Mouse (Mus musculus) cerebral cortex, adult 2 months (tissue): ENCODE measurements around the gene Jun.

Source experiments
- WGBS: fragments of 180-500 bp; shearing (Covaris S2); methylation state at CpG from one replicate; pipeline ENCODE4 v1.1.7; 2018; 5-methylcytosine and 5-hydroxymethylcytosine counted together

Jun gene

DNA sequence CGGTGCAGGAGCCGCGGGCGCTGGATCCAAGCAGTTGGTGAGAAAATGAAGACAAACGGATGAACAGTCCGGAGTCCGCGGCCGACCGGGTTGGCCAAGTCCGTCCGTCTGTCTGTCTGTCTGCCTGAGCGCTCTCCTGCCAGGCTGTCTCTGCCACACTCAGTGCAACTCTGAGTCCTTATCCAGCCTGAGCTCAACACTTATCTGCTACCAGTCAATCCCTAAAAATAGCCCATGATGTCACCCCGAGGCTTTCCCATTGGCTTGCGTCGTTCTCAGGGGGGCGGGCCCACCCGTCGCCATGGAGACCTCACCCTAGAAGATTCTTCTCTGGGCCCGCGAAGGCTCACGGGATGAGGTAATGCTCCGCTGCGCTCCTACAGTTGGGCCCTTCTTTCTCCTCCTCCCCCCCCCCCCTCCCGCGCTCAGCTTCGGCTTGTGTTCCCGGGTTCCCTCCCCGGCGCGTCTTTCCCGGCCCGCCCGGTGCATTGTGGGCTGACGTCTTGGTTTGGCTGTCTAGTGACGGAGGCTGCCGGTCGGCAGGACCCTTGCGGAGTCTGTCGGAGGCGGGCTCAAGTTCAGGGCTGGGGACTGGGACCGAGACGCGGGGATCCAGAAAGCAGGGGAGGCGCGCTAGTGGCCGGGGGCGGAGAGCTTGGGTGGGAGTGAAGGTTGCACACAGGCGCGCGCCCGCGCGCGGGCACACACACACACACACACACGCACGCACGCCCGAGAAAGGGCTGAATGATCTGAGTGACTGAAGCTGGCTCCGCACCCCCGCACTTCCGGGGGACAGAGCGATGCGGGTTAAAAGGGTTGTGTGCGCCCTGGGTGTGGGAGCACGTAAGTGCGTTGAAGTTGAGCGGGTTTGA, at the start of gene Jun:
Jun (minus strand) TSS at position 198 of the 875 bp plus-strand sequence.
- WGBS, result under 1% methylated on average over 68 of the region's 68 CpGs

DNA sequence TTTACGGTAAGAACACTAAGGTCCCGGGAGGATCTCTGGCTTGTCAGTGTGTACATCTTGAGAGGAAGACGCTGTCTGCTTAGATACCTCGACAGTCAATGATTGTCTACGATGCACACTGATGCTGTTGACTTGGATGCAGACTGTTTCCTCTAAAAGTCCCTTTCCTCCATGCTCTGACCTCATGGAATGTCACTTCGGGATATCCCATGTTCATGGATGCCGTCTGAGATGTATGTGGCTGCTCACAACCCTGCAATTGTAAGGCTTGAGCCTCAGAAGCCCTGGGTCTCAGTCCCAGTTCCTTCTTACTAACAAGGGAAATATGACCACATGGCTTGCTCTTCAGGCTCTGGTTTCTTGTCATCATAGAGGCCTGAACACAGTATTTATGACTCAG, 49.7 kb upstream of the Jun start:
- 96% methylated on average over 7 of the region's 7 CpGs for WGBS

DNA sequence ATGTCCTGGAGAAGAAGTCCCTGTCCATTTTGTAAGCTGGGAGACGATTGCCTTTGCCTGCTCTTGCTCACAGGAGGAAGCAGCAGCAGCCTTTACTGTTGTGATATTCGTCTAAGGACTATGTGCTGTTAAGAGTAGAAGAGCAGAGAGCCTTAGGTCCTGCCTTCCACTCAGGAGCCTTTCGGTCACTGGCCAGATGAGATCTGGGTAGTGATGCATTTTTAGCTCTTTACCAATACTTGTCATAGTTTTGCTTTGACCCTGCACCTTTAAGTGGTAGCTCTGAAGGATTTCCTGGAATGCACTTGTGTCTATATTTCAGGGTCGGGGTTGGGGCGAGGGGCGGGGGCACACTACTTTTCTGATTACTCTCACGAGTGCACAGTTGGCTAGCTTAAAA, 47.4 kb upstream of the Jun start:
- 89% methylated on average over 7 of the region's 7 CpGs for WGBS

DNA sequence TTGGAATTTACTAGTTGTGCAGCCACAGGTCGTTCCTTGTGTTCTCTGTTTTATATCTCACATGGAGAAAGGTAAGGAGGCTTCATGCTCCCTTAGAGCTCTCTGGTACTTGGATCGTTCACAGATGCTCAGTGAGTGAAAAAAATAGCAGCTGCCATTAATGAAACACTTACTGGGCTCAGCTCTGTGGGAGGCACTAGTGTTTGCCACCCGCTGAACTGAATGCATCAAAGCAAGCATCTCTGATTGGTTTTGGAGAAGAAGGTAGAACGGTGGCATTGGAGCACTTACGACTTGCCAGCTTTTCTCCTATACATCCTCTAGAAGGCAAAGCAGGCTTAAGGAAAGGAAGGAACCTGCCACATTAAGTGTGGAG, 46.7 kb upstream of the Jun start:
- 76% methylated on average over 5 of the region's 5 CpGs for WGBS

DNA sequence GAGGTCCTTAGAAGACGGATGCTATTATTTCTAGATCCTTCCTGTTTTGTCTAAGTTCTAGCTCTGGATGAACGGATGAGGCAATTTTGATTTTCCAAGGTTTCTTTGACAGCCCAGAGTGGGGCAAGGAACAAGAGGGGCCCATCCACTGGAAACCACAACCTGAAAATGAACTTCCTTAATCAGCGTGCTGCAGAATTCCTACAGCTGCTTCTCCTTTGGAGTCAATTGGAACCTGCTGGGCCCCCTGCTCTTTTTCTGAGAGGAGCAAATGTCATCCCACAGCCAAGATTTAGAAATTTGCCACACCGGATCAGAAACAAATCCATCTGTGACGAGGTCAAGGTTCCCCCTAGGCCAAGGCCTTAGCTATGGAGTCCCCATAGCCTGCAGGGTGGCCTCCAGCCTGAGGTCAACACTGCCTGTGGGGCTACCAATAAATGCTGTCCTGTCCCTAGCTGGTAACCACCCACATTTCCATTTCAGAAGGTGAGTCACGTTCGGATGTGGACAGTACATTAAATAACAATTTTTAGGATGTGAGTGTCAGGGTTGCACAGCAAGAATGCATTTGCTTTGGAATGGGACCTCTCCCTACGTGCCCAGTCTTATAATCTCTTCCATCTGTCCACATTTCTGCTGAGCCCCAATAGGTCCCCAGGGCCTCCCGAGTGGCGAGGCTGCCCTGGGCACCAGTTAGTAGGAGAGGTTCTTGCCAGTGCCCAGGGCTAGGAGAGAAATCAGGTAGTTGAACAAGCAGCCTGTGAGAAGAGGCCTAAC, 46.1 kb upstream of the Jun start:
- 86% methylated on average over 10 of the region's 10 CpGs for WGBS

DNA sequence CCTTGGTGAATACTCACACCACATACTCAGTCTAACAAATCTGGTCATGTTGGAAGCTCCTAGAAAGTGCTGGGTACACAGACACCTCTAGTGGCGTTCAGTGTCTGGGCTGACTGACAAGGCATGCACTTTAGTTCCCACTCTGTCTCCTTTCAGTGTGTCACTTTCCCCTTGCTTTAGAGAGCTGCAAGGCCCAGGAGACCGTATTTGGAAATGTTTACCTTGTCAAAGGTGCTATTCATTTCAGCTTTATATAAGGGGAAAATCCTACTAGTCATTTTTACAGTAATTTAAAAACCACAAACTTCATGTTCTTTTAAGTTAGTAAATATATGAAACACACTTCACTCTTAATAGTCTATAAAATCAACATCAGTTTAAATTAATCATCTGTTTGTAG, 44.7 kb upstream of the Jun start:
- 92% methylated on average over 2 of the region's 2 CpGs for WGBS

DNA sequence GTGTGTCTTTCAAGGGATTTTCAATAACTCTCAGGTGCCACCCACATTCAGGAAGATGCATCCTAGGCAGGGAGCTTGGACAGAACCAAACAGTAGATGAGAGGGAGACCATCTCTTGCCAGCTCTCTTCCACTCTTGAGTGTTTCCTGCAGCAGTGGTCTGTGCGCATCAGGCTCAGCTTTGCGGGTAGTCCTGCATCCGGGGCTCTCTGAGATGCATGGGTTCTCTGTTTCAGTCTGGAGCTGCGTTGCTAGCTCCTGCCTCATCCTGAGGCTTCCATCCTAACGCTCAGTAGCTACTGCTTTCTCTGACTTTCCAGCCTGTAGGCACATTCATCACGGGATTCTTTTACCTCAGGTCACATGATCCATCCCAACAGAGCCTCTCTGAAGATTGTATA, 43.9 kb upstream of the Jun start:
- 96% methylated on average over 6 of the region's 6 CpGs for WGBS

DNA sequence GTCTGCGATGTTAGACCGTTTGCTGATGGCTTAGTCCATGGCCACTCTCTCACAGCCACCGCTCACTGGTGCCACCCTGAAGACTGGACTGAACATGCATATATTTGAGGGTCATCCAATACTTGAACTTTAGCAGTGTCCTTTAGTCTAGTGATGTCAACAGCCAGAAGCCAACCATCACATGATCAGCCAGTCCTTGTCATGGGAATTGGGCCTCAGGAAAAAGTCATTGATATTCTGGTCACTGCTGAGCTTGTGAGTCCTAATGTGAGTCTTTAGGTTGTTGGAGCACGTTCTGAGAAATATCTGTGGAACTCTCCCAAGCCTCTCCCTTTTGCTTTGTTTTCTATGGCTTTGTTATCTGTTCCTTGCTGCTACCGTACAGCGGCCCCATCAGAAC, 43.3 kb upstream of the Jun start:
- 90% methylated on average over 6 of the region's 6 CpGs for WGBS

DNA sequence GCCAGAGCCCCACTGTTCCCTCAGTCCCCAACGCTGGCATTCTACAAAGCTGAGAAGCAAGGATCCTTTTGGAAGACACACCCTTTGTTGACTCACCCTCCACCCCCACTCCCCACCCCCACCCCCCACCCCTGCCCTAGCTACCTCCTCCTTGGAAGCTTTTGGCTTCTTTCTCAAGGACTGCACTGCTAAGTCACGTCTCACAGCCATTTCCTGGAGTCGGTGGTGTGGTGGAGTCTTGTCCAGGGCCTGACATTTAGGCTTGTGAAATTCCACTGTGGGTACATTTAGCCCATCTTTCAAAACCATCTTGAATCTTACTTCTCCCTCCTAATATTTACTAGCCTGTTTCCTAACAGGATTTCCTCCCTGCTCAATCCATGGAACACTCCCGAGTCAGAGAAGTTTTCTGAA, 42.7 kb upstream of the Jun start:
- WGBS, result 50% methylated on average over 4 of the region's 4 CpGs

DNA sequence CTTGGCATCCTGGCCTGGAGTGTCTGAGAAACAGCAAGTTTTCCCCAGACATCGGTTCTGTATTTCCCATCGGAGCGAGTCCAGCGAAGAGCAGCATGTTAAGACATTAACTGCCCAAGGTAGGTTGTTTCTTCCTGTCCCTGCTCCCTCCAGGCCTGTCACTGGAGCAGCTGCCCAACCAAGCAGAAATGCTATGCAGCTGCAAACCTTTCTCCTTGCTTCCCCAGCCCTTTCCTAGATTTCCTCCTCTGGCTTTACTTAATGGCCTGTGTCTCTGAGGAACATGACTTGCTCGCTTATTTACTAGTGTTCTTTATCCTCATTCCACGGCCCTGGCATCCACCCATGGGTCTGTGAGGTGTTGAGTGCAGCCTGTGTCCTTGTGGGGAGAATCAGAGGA, 41.6 kb upstream of the Jun start:
- WGBS, result 86% methylated on average over 6 of the region's 6 CpGs

DNA sequence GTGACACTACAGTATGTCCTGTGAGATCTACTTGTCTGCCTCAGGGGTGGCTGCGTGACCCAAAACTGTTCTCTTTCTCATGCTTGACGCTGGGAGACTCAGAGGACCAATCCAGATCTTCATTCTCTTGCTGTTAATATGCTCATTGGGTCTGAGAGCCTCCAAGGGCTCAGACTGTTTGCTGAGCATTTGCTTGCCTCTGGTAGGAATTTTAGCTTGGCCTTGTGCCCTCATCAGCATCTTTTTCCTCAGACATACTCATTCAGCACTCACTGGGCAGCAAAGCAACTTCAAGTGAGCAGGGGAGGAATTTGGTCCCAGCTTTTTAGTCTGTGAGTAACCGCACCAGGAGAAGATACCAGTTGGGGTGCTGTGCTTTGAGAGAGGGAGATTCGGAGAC, 40.5 kb upstream of the Jun start:
- 92% methylated on average over 4 of the region's 4 CpGs for WGBS

DNA sequence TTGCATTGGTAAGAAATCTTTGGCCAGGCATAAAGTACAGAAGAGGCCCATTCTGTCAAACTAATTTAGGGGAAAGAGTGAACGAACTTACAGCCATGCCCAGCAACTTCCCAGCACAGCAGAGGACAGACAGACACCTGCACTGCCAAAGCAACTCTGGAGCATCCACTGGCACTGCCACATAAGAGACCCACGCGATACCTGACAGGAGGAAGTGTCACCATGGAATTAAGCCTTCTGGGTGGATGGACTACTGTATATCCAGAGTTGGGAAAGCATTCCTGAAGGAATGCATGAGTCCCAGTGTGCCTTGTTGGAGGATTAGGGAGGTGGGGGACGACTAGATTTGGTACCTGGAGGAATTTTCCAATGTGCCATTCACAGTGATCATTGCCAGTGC, 39.5 kb upstream of the Jun start:
- WGBS, result 91% methylated on average over 4 of the region's 4 CpGs

DNA sequence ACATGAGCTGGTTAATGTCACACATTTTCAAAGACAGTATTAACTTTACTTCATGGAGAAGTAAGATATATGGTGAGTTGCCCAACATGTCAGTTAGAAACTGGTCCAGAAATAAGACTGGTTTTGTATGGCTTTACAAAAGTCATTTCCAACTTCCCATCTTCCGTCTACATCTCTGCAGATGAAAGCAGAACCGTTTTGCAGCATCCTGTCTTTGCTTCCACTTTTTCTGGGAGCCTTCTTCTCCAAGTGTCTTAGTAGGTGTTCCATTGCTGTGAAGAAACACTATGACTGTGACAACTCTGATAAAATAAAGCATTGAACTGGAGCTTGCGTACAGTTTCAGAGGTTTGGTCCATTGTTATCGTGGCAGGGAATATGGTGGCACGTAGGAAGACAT, 37.0 kb upstream of the Jun start:
- 95% methylated on average over 5 of the region's 5 CpGs for WGBS

DNA sequence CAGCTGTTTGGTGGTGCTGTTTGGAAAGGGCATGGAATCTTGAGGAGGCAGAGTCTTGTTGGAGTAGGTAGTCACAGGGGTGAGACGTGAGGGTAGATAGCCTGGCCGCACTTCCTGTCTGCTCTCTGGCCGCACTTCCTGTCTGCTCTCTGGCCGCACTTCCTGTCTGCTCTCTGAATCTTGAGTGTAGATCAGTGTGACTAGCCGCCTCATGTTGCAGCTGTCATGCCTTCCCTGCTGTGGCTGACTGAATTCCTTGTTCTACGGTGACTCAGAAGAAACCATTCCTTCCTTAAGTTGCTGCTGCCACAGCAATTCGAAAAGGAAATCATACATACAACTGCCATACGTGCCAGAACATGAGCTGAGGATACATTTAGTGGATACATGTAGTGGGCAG, 31.9 kb upstream of the Jun start:
- 85% methylated on average over 8 of the region's 8 CpGs for WGBS

DNA sequence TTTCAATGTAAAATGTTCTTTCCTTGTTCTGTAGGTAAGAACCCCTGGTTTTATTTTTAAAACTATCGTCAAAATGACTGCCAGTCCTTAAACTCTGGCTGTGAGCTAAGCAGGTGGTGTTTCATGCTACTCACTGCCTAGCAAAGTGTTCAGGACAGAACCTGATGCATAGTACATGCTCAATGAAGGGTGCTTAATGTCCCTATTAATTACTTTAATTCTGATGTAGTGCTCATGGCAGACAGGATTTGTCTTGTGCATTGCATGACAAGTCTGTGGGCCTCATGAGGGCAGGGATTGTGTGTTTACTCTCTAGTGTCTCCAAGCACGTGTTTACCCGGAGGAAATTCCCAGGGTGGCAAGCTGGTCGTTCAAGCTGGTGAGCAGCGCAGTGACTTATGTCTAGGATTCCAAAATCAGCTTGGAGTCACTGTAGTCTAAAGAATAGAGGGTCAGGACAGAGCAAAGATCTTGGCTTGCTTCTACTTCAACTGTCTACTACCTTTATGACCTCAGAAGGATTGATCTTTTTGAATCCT, 31.2 kb upstream of the Jun start:
- WGBS, result 53% methylated on average over 5 of the region's 5 CpGs

DNA sequence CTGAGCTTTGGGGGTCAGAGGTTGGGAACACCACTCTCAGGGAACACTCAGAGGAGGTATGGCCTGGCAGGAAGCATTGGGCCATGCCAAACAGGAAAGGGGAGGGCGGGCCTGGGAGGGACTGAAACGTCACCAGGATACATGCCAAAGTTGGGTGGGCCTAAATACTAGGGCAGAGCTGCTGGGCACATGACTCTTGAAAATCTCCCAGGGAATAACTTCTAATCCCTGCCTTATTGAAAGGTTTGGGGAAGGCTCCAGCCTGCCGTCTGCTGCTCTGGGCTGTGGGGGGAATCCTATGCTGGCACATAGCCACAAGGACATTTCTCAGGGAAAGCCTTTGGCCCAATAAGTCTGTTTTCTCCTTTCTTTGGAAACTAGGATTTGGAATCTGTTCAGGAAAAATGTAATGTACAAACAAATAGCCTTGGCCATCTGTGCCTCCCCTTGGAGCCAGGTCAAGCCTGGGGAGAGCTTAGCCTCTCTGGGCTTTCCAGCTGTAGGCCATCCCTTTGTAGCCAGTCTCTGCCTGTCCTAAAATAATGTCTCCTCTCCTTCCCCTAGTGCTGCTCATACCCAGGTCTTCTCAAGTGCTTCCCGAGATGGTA, 30.6 kb upstream of the Jun start:
- WGBS, result 68% methylated on average over 4 of the region's 4 CpGs

DNA sequence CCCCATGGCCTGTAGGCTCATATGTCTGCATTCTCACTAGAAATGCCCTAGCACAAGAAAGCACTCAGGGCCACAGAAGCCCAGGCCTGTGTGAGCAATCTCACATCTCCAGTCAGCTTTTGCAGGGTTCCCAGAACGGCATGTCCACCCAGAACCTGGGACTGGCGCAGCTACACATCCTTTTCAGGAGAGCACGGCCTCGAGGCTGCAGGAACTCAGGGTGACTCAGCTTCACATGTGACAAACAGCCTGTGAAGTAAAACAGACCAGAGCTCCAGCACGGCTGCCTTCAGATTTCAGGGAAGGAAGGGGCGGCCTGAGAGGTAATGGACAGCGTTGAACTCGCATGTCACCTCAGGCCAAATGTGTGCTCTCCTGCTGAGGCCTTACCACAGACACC, 29.6 kb upstream of the Jun start:
- WGBS, result 68% methylated on average over 8 of the region's 8 CpGs

DNA sequence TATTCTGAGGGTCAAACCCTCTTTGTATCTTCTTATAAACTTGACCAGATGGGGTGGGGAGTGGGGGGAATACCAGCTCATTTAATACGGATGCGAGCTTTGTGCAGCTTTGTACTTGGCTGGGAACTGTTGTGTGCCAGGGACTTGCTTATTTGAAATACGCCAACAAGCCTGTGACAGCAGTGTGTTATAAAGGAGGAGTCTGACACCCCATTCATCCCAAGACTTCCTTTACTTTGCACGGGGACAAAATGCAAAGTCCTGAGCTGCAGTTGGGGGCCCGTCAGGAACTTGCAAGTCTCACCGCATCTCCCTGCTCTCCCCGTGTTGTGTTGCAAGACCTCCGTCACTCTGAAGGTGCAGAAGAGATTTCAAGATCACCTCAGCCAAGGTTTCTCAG, 26.6 kb upstream of the Jun start:
- WGBS, result 64% methylated on average over 8 of the region's 8 CpGs

DNA sequence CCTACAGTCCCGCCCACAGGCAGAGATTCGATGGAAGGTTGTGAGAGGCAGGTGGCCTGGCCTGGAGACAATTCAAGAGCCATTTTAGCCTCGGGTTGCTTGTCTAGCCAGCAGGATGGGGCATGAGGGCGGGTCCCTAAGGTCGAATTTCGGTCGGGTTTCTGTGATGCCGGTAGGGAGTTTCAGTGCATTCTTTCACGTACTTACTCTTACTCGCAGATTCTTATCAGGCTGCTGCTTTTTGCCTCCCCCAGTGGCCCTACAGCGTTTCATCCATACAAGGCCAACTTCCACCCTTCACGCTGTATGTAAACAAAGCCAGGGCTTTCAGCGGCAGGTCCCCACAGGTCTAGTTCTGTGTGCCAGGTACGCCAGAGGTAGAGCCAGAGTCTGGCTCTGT, 24.3 kb upstream of the Jun start:
- 82% methylated on average over 14 of the region's 14 CpGs for WGBS

DNA sequence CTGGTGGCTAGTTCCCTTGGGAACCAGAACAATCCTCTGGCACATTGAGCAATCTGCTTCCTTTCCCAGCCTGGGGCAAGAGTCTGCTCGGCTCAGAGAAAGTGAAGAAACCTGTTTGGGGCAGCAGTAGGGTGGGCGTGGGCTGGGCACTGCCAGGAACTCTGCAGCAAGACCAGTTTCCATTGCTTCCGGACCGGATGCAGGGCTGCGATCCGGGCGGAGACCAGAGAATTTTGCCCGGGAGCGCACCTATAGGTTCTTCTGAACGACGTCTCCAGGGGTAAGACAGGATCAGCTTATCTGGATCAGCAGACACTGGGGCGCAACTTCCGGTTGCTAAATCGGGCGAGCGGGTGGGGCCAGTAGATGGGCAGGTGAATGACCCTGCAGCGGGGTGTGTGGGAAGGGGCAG, 23.6 kb upstream of the Jun start:
- 89% methylated on average over 17 of the region's 17 CpGs for WGBS

DNA sequence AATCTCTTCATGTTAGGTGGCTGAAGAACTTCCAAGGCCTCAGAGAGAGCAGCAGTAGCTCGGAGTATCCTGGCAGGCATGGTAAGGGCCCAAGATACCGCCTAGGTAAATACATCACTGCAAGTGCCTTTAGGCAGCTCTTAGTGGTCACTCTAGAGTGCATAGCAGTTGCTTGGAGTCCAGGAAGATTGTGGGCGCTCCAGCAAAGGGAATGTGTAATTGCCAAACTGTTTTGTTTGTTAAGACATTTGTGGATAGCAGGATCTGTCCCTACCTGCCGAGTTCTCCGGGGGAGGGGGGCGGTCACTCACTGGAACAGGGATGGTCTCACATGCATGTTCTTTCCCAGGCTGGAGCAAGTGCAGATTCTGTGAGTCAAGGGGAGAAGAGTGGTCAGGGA, 22.3 kb upstream of the Jun start:
- WGBS, result 96% methylated on average over 6 of the region's 6 CpGs

DNA sequence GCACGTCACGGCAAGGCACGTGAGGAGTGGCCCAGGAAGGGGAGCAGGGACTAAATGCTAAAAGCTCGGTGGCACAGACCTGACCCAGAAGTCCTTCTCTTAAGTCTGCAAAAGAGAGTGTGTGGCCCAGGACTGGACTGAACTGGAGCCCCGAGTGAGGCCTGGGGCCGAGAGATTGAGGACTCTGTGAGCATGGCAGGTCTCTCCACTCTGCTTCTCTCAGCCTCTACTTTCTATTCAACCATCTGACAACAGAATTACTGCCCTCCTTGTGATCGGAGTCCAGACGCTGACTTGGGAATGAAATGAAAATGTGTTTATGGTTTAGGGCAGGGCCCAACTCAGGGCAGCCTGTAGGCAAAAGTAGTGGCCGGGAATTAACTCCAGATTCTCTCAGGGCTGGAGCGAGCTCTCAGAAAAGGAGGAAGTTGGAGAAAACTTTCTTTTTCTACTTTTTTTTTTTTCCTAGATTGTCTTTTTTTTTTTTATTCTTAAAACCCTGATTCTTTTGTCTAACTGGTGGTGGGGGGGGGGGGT, 21.3 kb upstream of the Jun start:
- 82% methylated on average over 10 of the region's 10 CpGs for WGBS
